Mouse (Mus musculus): Measurements from ENCODE around the gene Platr17.
"Not testable (repeated sequence)": the region's sequence is repeated elsewhere in the genome, so short reads cannot be mapped to it uniquely, and the experiment has no call there.

Platr17 gene

GRCm38 (mm10) chr17:33940206-33940805 lies 35.4 kb downstream of the Platr17 start, which contains the start of the genes Pfdn6 and Wdr46:
Gene Pfdn6, minus strand, starts transcription at chr17:33940343.
Gene Wdr46, plus strand, starts transcription at chr17:33940660.
- intact Hi-C loops (cut with DNase I): no loop called here

DNA sequence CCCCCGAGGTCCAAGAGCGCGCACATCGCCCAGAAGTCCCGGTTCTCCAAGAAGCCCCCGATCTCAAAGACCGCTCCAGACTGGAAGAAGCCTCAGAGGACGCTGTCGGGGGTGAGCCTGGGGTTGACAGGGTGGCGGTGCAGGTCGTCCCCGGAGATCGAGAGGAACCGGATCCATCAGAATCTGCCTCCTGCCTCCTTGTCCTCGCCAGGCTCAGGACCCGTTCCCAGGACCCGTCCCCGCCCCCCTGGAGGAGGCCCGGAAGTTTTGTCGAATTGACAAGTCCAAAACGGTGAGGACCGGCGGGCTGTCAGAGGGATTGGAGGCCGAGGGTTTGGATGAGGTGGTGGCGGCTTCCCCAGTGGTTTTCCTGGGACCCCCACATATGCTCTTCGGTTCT lies 36.0 kb downstream of the Platr17 start:
- intact Hi-C loops (cut with DNase I): no loop called here

DNA sequence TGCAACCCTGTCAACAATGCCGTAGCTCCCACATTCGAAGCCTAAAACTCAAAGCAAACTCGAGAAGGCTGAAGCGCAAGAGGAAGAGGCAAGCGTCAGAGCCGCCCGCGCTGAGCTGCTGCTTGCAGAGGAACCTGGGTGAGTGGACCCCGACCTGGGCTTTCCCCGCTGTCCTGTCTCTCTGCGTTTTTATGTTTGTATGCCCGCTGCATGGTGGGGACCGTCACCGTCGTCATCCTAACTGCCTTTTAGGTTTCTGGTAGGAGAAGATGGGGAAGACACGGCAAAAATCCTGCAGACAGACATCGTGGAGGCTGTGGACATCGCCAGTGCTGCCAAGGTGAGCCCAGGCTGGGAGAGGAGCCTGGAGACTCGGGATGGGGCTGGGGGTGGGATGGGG lies 36.4 kb downstream of the Platr17 start:
- intact Hi-C loops (cut with DNase I): no loop called here

GRCm38 (mm10) chr17:33943454-33943853 lies 38.5 kb downstream of the Platr17 start:
- intact Hi-C loops (cut with DNase I): no loop called here

DNA sequence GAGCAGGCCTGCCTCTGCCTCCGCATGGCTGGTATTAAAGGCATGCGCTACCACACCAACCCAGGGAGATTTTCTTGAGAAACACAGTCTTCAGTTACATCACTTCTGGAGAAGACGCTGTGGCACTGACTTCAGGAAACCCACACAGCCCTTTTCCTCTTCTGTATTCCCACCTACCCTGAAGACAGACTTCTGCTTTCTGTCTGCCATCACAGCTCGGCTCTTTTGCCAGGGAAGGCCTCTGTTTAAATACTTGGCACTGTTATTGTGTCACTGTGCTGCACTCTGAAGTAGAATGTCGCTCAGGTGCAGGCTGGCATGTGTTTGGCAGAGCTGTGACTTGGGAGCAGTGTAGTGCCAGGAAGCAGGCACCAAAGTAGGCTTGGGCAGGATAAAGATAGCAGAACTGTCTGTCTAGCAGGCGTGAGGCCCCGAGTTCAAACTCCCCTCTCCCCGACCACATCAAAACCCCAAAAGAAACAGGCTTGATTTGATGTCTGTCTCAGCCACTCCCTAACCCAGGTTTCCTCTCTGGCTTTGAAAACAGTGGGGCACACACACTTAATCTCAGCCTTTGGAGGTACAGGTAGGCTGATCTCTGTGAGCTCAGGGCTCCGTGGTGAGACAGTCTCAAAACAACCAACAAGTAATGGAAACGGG lies 42.6 kb downstream of the Platr17 start:
- intact Hi-C loops (cut with DNase I): no loop called here

GRCm38 (mm10) chr17:33948090-33948904 lies 43.4 kb downstream of the Platr17 start:
- intact Hi-C loops (cut with DNase I): no loop called here

DNA sequence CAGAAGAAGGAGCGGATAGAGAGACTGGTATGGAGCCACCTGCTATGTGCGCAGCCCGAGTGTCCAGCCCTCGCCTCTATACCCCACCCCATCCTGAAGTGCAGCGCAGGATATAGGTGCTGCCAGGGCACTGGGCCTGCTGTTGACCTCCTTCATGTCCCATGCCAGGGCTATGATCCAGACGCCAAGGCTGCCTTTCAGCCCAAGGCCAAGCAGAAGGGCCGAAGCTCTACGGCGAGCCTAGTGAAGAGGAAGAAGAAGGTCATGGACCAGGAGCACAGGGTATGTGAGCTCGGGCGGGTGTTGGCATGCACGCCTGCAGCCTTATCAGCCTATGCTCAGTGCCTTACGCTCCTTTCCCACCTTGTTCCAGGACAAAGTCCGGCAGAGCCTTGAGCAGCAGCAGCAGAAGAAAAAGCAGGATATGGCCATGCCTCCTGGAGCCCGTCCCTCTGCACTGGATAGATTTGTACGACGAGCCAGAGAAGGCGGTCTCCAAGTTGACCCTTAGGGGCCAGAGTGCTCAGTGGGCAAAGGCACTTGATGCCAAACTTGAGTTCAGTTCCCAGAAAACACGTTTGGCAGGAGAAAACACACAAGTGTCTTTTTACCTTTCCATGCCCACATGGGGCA lies 44.1 kb downstream of the Platr17 start:
- intact Hi-C loops (cut with DNase I): no loop called here

DNA sequence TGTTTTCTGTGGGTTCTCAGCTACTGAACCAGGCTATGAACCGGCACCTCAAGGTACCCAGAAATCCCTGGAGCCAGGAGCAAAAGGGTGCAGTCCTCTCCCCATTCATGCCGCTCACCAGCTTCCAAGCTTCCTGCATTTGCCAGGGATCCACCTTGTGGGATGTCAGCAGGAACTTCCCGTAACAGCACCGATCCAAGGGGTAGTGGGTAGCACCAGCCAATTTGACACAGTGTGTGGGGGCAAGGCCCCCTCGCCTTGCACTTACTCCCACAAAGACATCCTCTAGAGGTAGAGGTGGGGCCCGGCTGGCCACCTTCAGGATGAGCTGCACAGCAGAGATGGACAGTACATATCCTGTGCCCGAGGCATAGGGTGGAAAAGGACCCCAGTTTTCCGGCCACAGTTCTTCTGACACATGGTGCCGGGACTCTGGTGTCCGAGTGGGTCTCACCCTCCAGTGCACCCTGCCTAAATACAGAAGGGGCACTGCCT lies 45.2 kb downstream of the Platr17 start:
- intact Hi-C loops (cut with DNase I): no loop called here

GRCm38 (mm10) chr17:33951021-33951946 lies 46.3 kb downstream of the Platr17 start, which contains the start of gene B3galt4:
Gene B3galt4, minus strand, starts transcription at chr17:33951488.
- intact Hi-C loops (cut with DNase I): no loop called here

GRCm38 (mm10) chr17:33952015-33952414 lies 47.1 kb downstream of the Platr17 start:
- intact Hi-C loops (cut with DNase I): not testable (repeated sequence)

DNA sequence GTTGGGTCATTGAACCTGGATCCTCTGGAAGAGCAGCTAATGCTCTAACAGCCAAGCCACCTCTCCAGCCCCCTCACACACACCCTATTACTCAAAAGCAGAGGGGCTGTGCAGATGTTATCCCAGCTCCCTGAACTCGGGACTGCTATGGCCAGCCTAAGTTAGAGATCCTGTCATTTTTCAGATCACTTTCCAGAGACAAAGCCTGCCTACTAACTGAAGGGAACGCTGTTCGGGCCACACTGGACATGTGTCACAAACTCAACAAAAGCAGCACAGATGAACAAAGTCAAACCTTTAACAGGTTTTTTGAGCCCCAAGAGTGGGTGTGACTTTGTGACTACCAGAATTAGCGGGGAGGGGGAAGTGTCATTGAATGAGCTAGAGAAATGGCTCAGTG lies 47.9 kb downstream of the Platr17 start:
- intact Hi-C loops (cut with DNase I): no loop called here

GRCm38 (mm10) chr17:33953310-33953709 lies 48.4 kb downstream of the Platr17 start:
- intact Hi-C loops (cut with DNase I): no loop called here

GRCm38 (mm10) chr17:33953961-33954565 lies 49.1 kb downstream of the Platr17 start:
- intact Hi-C loops (cut with DNase I): no loop called here

DNA sequence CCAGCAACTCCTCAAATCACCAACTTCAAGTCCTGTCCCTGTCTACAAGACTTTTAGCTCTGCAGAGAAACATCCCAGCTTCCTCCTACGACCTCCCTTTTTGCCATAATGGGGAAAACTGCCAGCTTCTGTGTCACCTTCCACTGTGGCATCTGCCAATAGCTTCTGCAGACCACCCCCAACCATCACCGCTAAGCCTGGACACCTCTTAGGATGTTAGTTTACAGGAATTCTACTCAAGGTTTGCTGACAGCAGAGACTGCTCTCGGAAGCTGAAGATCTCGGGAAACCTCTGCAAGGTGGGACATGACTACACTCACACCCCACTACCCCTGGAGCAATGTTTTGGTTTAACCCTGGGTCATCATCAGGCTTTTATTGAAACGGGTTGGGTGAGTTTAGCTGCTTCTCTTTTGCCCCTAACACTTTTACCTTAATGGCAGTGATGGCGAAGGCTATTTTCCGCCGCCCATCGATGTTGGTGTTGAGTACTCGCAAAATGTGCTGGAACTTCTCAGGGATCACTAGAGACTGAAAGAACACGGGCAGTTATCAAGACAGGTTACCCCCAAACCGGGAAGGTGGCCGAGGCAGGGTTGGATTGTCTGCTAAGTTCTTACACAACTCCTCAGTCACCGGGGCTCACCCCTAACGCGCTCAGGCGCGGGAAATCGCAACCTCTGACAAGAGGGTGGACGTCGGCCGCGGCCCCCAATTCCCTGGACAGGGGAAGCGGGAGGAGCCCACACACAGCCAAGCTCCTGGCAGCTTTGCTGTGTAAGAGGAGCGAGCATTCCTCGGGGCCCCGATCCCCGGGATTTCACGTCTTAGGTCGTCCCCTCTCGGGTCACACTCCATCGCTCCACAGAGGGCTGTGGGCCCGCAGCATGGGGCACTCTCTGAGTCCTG lies 50.0 kb downstream of the Platr17 start:
- intact Hi-C loops (cut with DNase I): loop anchor here (5.0 kb wide), 1 partner anchor 1402 kb away; no protein-coding TSS in a partner anchor

- intact Hi-C loops (cut with DNase I): loop anchor here (5.0 kb wide), 1 partner anchor 1402 kb away; no protein-coding TSS in a partner anchor
Observed at GRCm38 (mm10) chr17:33955555-33956214, 50.8 kb downstream of the Platr17 start, which contains the start of the genes Vps52 and Rps18. Gene Vps52, plus strand, starts transcription at chr17:33955812. Gene Rps18, minus strand, starts transcription at chr17:33956001.
